In genomic region chr3:123237039-123237438, GRCm38 (mm10) we compare ENCODE assay signal across 10 mouse cellular contexts. TPM values are rescaled to one million over a fixed set of nuclear protein-coding genes. Genes with fewer than 3 reads are reported as not detected.
DNase-seq lines count a peak whose midpoint lies in the region; ATAC-seq lines count a peak whose summit lies in the region.
"Had no signal": no experiment of that assay in that cellular context is flagged by ENCODE, and none has a peak within 500 bp of the region (broad histone marks: within the 10 kb centered on the region; RNA-seq: fewer than 3 reads in every experiment).

No protein-coding gene starts in this region.

- peak; percentile 79 for DNase-seq in heart, embryonic 10.5 days (ENCODE audit: low spot score)
- DNase-seq in heart, adult 9 months (ENCODE audit: low spot score in 2 of 2) = no peak
- no peak for DNase-seq in lung, postnatal 36 days
- no peak for DNase-seq in gastrocnemius, postnatal 36 days
- no peak for DNase-seq in B cell, adult 2 months
- DNase-seq: cerebellum, adult 9-11 months had no signal

- ATAC-seq in lung, embryonic 16.5 days (ENCODE audit: low read depth) = no peak
- peak; percentile 39; the same call in 1 of the 2 replicates for ATAC-seq in heart, embryonic 16.5 days (replicated peaks; ENCODE audit: extremely low read depth, insufficient read depth, low FRiP score)
- ATAC-seq in stomach, embryonic 16.5 days (ENCODE audit: insufficient read depth, low FRiP score) = no peak
- ATAC-seq: forebrain, embryonic 15.5 days had no signal

- H3K4me1 ChIP-seq in heart, embryonic 10.5 days = peaks cover 29% of the 10 kb centered on the region
- peaks cover 6% of the 10 kb centered on the region; the same call in 1 of the 2 replicates for H3K4me1 ChIP-seq in lung, embryonic 16.5 days (replicated peaks; ENCODE audit: control insufficient read depth, insufficient read depth, low read length)
- peaks cover 15% of the 10 kb centered on the region for H3K4me1 ChIP-seq in heart, embryonic 16.5 days (ENCODE audit: control insufficient read depth, insufficient read depth, low read length)
- 0 out of 2 replicates have a peak, but pooled peaks cover 6% of the 10 kb centered on the region for H3K4me1 ChIP-seq in stomach, embryonic 16.5 days (ENCODE audit: control insufficient read depth, insufficient read depth, low read length)

- H3K9ac ChIP-seq in lung, embryonic 16.5 days (ENCODE audit: low read length) = no peak overlapping the region
- H3K9ac ChIP-seq in heart, embryonic 16.5 days (ENCODE audit: low read length) = 0 out of 2 replicates have a peak overlapping the region, but pooled peaks have one; percentile 8
- H3K9ac ChIP-seq in stomach, embryonic 16.5 days (ENCODE audit: low read length) = peak overlapping the region; percentile 9
- H3K9ac ChIP-seq: forebrain, embryonic 15.5 days had no signal

- WGBS in heart, embryonic 10.5 days = 17% methylated on average over 7 of the region's 7 CpGs
- 24% methylated on average over 7 of the region's 7 CpGs for WGBS in lung, embryonic 16.5 days
- WGBS in heart, embryonic 16.5 days = 22% methylated on average over 7 of the region's 7 CpGs
- WGBS in stomach, embryonic 16.5 days = 33% methylated on average over 7 of the region's 7 CpGs

- peak overlapping the region; percentile 64 for H3K4me3 ChIP-seq in heart, embryonic 10.5 days
- H3K4me3 ChIP-seq in lung, embryonic 16.5 days (ENCODE audit: low read length) = no peak overlapping the region
- H3K4me3 ChIP-seq in heart, embryonic 16.5 days (ENCODE audit: low read length) = no peak overlapping the region
- H3K4me3 ChIP-seq in stomach, embryonic 16.5 days (replicated peaks; ENCODE audit: low read length) = no peak overlapping the region

- H3K4me2 ChIP-seq in lung, embryonic 16.5 days (ENCODE audit: low read depth, low read length) = peak overlapping the region; percentile 1; the same call in 1 of the 2 replicates
- peak overlapping the region; percentile 84 for H3K4me2 ChIP-seq in heart, embryonic 16.5 days (ENCODE audit: low read depth, low read length)
- H3K4me2 ChIP-seq in stomach, embryonic 16.5 days (ENCODE audit: low read depth, low read length) = no peak overlapping the region

- no peaks in the 10 kb centered on the region for H3K9me3 ChIP-seq in heart, embryonic 10.5 days
- no peaks in the 10 kb centered on the region for H3K9me3 ChIP-seq in lung, embryonic 16.5 days (ENCODE audit: control insufficient read depth, low read length)
- H3K9me3 ChIP-seq in heart, embryonic 16.5 days (replicated peaks; ENCODE audit: control insufficient read depth, low read length) = no peaks in the 10 kb centered on the region
- no peaks in the 10 kb centered on the region for H3K9me3 ChIP-seq in stomach, embryonic 16.5 days (replicated peaks; ENCODE audit: control insufficient read depth, low read length)
- H3K9me3 ChIP-seq: forebrain, embryonic 15.5 days had no signal

- intact Hi-C loops in gastrocnemius, postnatal 36 days (cut with DNase I) = loop anchor here (2.0 to 5.0 kb wide), 2 partner anchors 82 to 115 kb away; no protein-coding TSS in a partner anchor

- peak overlapping the region; percentile 78 for H3K27ac ChIP-seq in heart, embryonic 10.5 days
- no peak overlapping the region for H3K27ac ChIP-seq in lung, embryonic 16.5 days (ENCODE audit: low read length)
- H3K27ac ChIP-seq in heart, embryonic 16.5 days (ENCODE audit: low read length) = peak overlapping the region; percentile 80
- no peak overlapping the region for H3K27ac ChIP-seq in stomach, embryonic 16.5 days (ENCODE audit: low read length)
- H3K27ac ChIP-seq: forebrain, embryonic 15.5 days had no signal

- no peaks in the 10 kb centered on the region for H3K36me3 ChIP-seq in heart, embryonic 10.5 days
- no peaks in the 10 kb centered on the region for H3K36me3 ChIP-seq in lung, embryonic 16.5 days (ENCODE audit: control insufficient read depth, insufficient read depth, low read length)
- no peaks in the 10 kb centered on the region for H3K36me3 ChIP-seq in heart, embryonic 16.5 days (ENCODE audit: control insufficient read depth, insufficient read depth)
- H3K36me3 ChIP-seq in stomach, embryonic 16.5 days (ENCODE audit: control insufficient read depth, insufficient read depth, low read length) = no peaks in the 10 kb centered on the region
- H3K36me3 ChIP-seq: forebrain, embryonic 15.5 days had no signal

- no peaks in the 10 kb centered on the region for H3K27me3 ChIP-seq in heart, embryonic 10.5 days (ENCODE audit: insufficient read depth, poor library complexity, severe bottlenecking)
- H3K27me3 ChIP-seq in lung, embryonic 16.5 days (ENCODE audit: control insufficient read depth, insufficient read depth, low read depth, low read length) = peaks cover 8% of the 10 kb centered on the region; the same call in 1 of the 2 replicates
- H3K27me3 ChIP-seq in heart, embryonic 16.5 days (ENCODE audit: control insufficient read depth, insufficient read depth, low read length) = no peaks in the 10 kb centered on the region
- H3K27me3 ChIP-seq in stomach, embryonic 16.5 days (ENCODE audit: control insufficient read depth, insufficient read depth, low read length) = no peaks in the 10 kb centered on the region
- H3K27me3 ChIP-seq: forebrain, embryonic 15.5 days had no signal

RNA-seq across cellular contexts. Expression of gene Synpo2, which starts 1.1 kb away (rescaled TPM):
- polyA plus RNA-seq in heart, embryonic 10.5 days (2016; fragmentation: Nextera tagmentation; extraction: Ambion mirVana) = 17.7 and 25.2 TPM in 2 replicates
- 9.1 and 12.1 TPM in 2 replicates for polyA plus RNA-seq in lung, embryonic 16.5 days (2015; fragmentation: Nextera tagmentation; extraction: Ambion mirVana)
- 11.4 and 11.5 TPM in 2 replicates for polyA plus RNA-seq in heart, embryonic 16.5 days (2015; fragmentation: Nextera tagmentation; extraction: Ambion mirVana)
- polyA plus RNA-seq in stomach, embryonic 16.5 days (2015; fragmentation: Nextera tagmentation; extraction: Ambion mirVana) = 38.7 and 38.9 TPM in 2 replicates
- 100 to 1,000 TPM; 237 to 262 TPM for total RNA-seq in gastrocnemius, postnatal 36 days (2021)

RNA-seq across cellular contexts. Expression of gene Sec24d, which starts 30.2 kb away (rescaled TPM):
- polyA plus RNA-seq in heart, embryonic 10.5 days (2016; fragmentation: Nextera tagmentation; extraction: Ambion mirVana) = 56.0 and 69.9 TPM in 2 replicates
- polyA plus RNA-seq in lung, embryonic 16.5 days (2015; fragmentation: Nextera tagmentation; extraction: Ambion mirVana) = 66.1 and 73.7 TPM in 2 replicates
- 61.6 and 66.3 TPM in 2 replicates for polyA plus RNA-seq in heart, embryonic 16.5 days (2015; fragmentation: Nextera tagmentation; extraction: Ambion mirVana)
- polyA plus RNA-seq in stomach, embryonic 16.5 days (2015; fragmentation: Nextera tagmentation; extraction: Ambion mirVana) = 110 and 114 TPM in 2 replicates
- 1 to 10 TPM; 8.2 to 8.4 TPM for total RNA-seq in gastrocnemius, postnatal 36 days (2021)

Comparison
In these comparisons a context has a peak if more than half of its experiments do, and no peak if none do; other contexts are left out.
1. H3K27ac ChIP-seq: peak in heart, embryonic 10.5 days (single experiment) and heart, embryonic 16.5 days (single experiment); none in lung, embryonic 16.5 days (single experiment) and stomach, embryonic 16.5 days (single experiment).